Mouse (Mus musculus) limb, embryonic 12.5 days (tissue): ENCODE results near the gene Itsn1. TPM values are rescaled to one million over a fixed set of nuclear protein-coding genes. Genes with fewer than 3 reads are reported as not detected.

Experiments used
- ATAC-seq: fragments of 200-750 bp; cut with Nextera tagmentation; 2 replicates; pipeline ENCODE4 v1.8.0; 2017; ENCODE audit warnings: low read depth, moderate TSS enrichment; ENCODE audit not compliant: insufficient number of reproducible peaks, insufficient read depth, low FRiP score, low TSS enrichment
- H3K27ac ChIP-seq: fragments of 300-500 bp; sonication (generic); 2 replicates; pipeline ENCODE4 v1.5.1; 2016; ENCODE audit warnings: mild to moderate bottlenecking, moderate library complexity
- H3K27me3 ChIP-seq: fragments of 300-500 bp; sonication (generic); 2 replicates; pipeline ENCODE4 v1.6.1; 2016; ENCODE audit warnings: mild to moderate bottlenecking, moderate library complexity
- H3K36me3 ChIP-seq: fragments of 300-500 bp; sonication (generic); 2 replicates; pipeline ENCODE4 v1.6.1; 2016; ENCODE audit warnings: mild to moderate bottlenecking, moderate library complexity
- H3K4me1 ChIP-seq: fragments of 300-500 bp; sonication (generic); replicated peaks from 2 replicates; pipeline ENCODE4 v1.6.1; 2016
- H3K4me2 ChIP-seq: fragments of 300-500 bp; sonication (generic); 2 replicates; pipeline ENCODE4 v1.6.1; 2016; ENCODE audit warnings: mild to moderate bottlenecking, moderate library complexity
- H3K4me3 ChIP-seq: fragments of 300-500 bp; sonication (generic); replicated peaks from 2 replicates; pipeline ENCODE4 v1.5.1; 2016; ENCODE audit warnings: mild to moderate bottlenecking
- H3K9ac ChIP-seq: fragments of 300-500 bp; sonication (generic); replicated peaks from 2 replicates; pipeline ENCODE4 v1.6.1; 2016; ENCODE audit warnings: mild to moderate bottlenecking, moderate library complexity
- H3K9me3 ChIP-seq: fragments of 300-500 bp; sonication (generic); 2 replicates; pipeline ENCODE4 v1.6.1; 2016; ENCODE audit warnings: mild to moderate bottlenecking, moderate library complexity
- WGBS: fragments of 180-500 bp; shearing (Covaris S2); methylation state at CpG from one replicate; pipeline ENCODE4 v1.1.7; 2016; 5-methylcytosine and 5-hydroxymethylcytosine counted together
- polyA plus RNA-seq: library from polyadenylated mRNA; unstranded; fragments of >200 nt; fragmentation: Nextera tagmentation; extraction: Ambion mirVana; gene quantifications from 2 replicates; pipeline ENCODE4 v1.2.1, GENCODE M21; 2016

Gene Itsn1
- polyA plus RNA-seq, 1 experiment from 2014 or later: 39.8 TPM

DNA sequence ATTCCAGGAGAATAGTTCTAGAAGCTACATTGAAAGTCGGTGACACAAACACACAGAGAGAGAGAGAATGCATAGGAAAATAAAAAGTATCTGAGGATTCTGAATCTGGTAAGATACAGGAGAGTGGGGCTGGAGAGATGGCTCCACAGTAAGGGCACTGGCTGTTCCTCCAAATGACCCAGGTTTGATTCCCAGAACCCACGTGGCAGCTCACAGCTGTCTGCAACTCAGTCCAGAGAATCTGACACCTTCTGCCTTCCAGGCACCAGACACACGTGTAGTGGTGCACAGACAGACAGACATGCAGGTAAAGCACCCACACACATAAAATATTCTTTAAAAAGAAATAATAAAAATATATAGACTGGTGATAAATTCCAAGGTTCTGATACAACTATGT lies 144.6 kb downstream of the Itsn1 start:
- 62% methylated on average over 3 of the region's 3 CpGs for WGBS
- H3K4me2 ChIP-seq: no peak overlapping the region
- H3K27ac ChIP-seq: no peak overlapping the region
- H3K4me3 ChIP-seq: no peak overlapping the region
- peaks cover 36% of the 10 kb centered on the region for H3K36me3 ChIP-seq
- no peaks in the 10 kb centered on the region for H3K27me3 ChIP-seq
- peaks cover 28% of the 10 kb centered on the region for H3K4me1 ChIP-seq
- no peak overlapping the region for H3K9ac ChIP-seq
- H3K9me3 ChIP-seq: no peaks in the 10 kb centered on the region
- no peak for ATAC-seq

GRCm38 (mm10) chr16:91875567-91876344 lies 146.7 kb downstream of the Itsn1 start:
- WGBS: 15% methylated on average over 4 of the region's 4 CpGs
- peak overlapping the region; percentile 21; the same call in 1 of the 2 replicates for H3K4me2 ChIP-seq
- peaks cover 2% of the 10 kb centered on the region; the same call in 1 of the 2 replicates for H3K9me3 ChIP-seq
- peak; percentile 77 for ATAC-seq
- peaks cover 18% of the 10 kb centered on the region for H3K36me3 ChIP-seq
- no peaks in the 10 kb centered on the region for H3K27me3 ChIP-seq
- peaks cover 28% of the 10 kb centered on the region for H3K4me1 ChIP-seq
- H3K4me3 ChIP-seq: no peak overlapping the region
- 0 out of 2 replicates have a peak overlapping the region, but pooled peaks have one; percentile 12 for H3K9ac ChIP-seq
- peak overlapping the region; percentile 75 for H3K27ac ChIP-seq

DNA sequence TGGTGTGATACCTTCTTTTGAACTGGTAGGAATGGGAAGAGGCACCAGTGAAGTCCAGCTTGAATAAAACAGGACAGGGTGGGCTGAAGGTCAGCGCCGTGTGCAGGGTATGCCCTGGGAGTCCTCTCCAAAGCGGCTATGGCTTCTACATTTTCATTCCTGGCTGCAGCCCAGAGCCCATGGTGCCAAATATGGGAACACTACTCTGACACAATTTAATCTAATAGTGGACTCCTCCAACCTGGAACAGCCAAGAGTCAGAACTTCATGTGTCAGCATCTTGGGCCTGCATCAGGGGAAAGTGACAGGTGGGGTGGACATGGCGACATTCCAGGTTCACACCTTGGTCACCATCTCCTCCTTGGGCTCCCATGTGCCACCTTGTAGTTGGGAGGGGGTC lies 147.4 kb downstream of the Itsn1 start:
- no peak overlapping the region for H3K4me3 ChIP-seq
- H3K27me3 ChIP-seq: no peaks in the 10 kb centered on the region
- peaks cover 4% of the 10 kb centered on the region; the same call in 1 of the 2 replicates for H3K9me3 ChIP-seq
- H3K4me2 ChIP-seq: no peak overlapping the region
- no peak overlapping the region for H3K9ac ChIP-seq
- ATAC-seq: no peak
- WGBS: 87% methylated on average over 4 of the region's 4 CpGs
- peaks cover 18% of the 10 kb centered on the region; the same call in 1 of the 2 replicates for H3K36me3 ChIP-seq
- peaks cover 32% of the 10 kb centered on the region for H3K4me1 ChIP-seq
- H3K27ac ChIP-seq: peak overlapping the region; percentile 18; the same call in 1 of the 2 replicates

DNA sequence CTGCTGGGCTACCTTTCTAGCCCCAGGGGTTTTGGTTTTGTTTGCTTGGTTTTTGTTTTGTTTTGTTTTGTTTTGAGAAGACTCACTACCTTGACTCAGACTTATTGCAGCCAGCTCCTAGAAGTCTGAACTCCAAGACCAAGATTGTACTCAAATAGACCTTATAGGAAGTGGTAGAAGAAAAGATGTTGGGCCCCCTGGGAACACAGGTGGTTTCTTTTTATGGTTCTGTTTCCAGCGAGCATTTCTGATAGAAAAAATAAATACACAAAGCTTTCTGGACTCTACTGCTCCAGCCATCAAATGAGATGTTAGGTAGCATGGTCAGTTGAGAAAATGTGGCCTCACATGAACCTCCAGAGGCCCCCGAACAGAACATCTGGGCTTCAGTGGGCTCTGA lies 150.0 kb downstream of the Itsn1 start:
- Histone ChIP-seq H3K9ac (no peak overlapping the region), H3K27ac (no peak overlapping the region), H3K4me1 (peaks cover 54% of the 10 kb centered on the region), H3K9me3 (peaks cover 4% of the 10 kb centered on the region; the same call in 1 of the 2 replicates), H3K4me3 (no peak overlapping the region), H3K4me2 (no peak overlapping the region), H3K36me3 (0 out of 2 replicates have a peak, but pooled peaks cover 4% of the 10 kb centered on the region), H3K27me3 (no peaks in the 10 kb centered on the region)
- 64% methylated on average over 2 of the region's 2 CpGs for WGBS
- ATAC-seq: no peak

DNA sequence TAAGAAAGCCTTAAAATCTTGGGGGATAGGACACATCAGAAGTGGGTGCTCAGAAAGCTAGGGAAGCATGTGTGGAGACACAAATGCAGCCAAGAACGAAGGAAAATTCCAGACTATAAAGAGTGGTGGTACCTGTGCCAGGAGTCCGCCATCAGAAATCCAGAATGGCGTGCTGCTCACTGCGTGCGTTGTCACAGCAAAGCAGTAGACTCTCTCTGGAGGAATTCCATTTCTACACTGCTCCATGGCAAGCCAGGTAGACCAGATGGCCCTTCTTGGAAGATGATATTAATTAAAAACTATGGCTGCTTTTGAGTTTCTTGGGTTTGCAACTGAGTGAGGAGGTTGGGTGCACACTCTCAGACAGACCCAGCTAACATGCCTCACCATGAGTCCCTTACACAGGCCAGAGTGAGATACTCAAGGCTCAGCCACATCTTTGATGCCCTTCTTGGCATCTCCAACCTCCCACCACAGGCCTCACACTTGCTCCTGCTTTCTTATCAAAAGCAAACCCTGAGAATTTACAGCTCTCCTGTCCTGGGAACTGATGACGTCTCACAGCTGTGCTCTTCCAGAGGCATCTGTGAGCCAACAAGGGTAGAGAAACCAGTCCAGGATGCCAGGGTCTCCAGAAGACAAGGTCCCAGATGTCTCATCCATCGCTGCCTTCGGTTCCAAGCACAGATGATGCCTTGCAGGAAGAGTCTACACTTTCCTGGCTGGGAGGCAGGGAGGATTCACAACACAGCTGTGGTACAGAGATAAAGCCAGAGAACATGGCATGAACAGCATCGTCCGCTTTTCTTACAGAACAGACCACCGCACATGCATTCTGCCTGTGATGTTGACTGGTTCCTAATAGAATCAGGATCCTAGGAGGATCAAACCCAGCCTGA lies 152.0 kb downstream of the Itsn1 start:
- H3K4me3 ChIP-seq: no peak overlapping the region
- peaks cover 46% of the 10 kb centered on the region for H3K4me1 ChIP-seq
- ATAC-seq: no peak
- H3K27me3 ChIP-seq: no peaks in the 10 kb centered on the region
- H3K27ac ChIP-seq: peak overlapping the region; percentile 84
- peaks cover 4% of the 10 kb centered on the region; the same call in 1 of the 2 replicates for H3K9me3 ChIP-seq
- H3K9ac ChIP-seq: no peak overlapping the region
- H3K36me3 ChIP-seq: 0 out of 2 replicates have a peak, but pooled peaks cover 4% of the 10 kb centered on the region
- 93% methylated on average over 11 of the region's 11 CpGs for WGBS
- no peak overlapping the region for H3K4me2 ChIP-seq

DNA sequence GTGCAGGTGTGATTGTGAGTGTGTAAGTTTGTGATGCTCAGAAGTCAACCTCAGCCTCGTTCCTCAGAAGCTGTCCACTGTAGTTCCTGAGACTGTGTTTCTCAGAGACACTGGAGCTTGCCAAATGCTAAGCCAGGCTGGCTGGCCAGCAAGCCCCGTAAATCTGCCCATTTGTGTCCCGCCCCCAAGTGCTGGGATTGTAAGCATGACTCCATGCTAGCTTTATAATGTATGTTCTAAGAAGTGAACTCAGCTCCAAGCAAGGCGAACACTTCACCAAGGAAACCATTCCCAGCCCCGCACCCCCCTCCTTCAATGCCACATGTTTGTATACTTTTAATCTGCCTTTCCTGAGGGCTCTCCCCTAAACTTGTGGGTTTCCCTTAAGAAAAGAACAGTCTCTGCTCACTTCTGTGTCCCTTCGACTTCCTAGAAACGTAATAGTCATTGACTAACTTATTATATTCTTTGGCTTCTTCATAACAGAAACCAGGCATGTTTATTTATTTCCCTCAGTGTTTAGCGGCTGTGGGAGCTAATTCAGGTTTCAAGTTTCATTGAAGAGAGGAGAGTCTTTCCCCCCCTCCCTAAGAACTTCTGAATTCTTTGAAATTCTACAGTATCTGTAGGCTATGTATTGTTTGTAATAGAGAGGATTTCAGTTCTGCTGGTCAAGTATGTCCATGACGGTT lies 153.2 kb downstream of the Itsn1 start:
- H3K36me3 ChIP-seq: 0 out of 2 replicates have a peak, but pooled peaks cover 4% of the 10 kb centered on the region
- 0 out of 2 replicates have a peak, but pooled peaks have one; percentile 38 for ATAC-seq
- peak overlapping the region; percentile 84 for H3K27ac ChIP-seq
- H3K4me3 ChIP-seq: no peak overlapping the region
- 31% methylated on average over 9 of the region's 9 CpGs for WGBS
- H3K9me3 ChIP-seq: peaks cover 4% of the 10 kb centered on the region; the same call in 1 of the 2 replicates
- H3K9ac ChIP-seq: no peak overlapping the region
- H3K4me1 ChIP-seq: peaks cover 47% of the 10 kb centered on the region
- H3K27me3 ChIP-seq: no peaks in the 10 kb centered on the region
- H3K4me2 ChIP-seq: peak overlapping the region; percentile 27; the same call in 1 of the 2 replicates

GRCm38 (mm10) chr16:91883636-91884035 lies 154.6 kb downstream of the Itsn1 start:
- Histone ChIP-seq H3K27ac (peak overlapping the region; percentile 77), H3K4me2 (no peak overlapping the region), H3K4me3 (no peak overlapping the region), H3K36me3 (0 out of 2 replicates have a peak, but pooled peaks cover 4% of the 10 kb centered on the region), H3K27me3 (no peaks in the 10 kb centered on the region), H3K4me1 (peaks cover 47% of the 10 kb centered on the region), H3K9me3 (peaks cover 4% of the 10 kb centered on the region; the same call in 1 of the 2 replicates), H3K9ac (no peak overlapping the region)
- WGBS: 76% methylated on average over 2 of the region's 2 CpGs
- no peak for ATAC-seq

DNA sequence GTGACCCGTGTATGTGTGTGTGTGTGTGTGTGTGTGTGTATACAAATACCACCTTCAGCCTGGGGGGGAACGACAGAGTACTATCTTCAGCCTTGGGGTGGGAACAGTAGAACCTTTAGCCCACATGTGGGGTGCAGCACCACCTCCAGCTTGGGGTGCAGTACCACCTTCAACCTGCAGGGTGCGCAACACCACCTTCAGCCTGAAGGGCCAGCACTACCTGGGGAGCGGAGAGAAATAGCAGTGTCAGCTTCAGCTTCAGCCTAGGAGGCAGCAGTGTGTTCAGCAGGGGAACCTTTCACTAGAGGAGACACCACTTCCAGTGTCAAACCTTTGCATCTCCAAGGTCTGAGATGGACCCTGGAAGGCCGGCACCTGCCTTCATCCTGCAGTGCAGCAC lies 155.1 kb downstream of the Itsn1 start:
- 54% methylated on average over 5 of the region's 5 CpGs for WGBS
- Histone ChIP-seq H3K27ac (no peak overlapping the region), H3K4me3 (no peak overlapping the region), H3K9me3 (peaks cover 4% of the 10 kb centered on the region; the same call in 1 of the 2 replicates), H3K27me3 (no peaks in the 10 kb centered on the region), H3K4me2 (no peak overlapping the region), H3K4me1 (peaks cover 47% of the 10 kb centered on the region), H3K36me3 (0 out of 2 replicates have a peak, but pooled peaks cover 4% of the 10 kb centered on the region), H3K9ac (no peak overlapping the region)
- peak; percentile 22; the same call in 1 of the 2 replicates for ATAC-seq

GRCm38 (mm10) chr16:91885389-91886122 lies 156.5 kb downstream of the Itsn1 start:
- 0 out of 2 replicates have a peak, but pooled peaks cover 4% of the 10 kb centered on the region for H3K36me3 ChIP-seq
- peak overlapping the region; percentile 12; the same call in 1 of the 2 replicates for H3K4me3 ChIP-seq
- peak overlapping the region; percentile 45 for H3K27ac ChIP-seq
- no peaks in the 10 kb centered on the region for H3K27me3 ChIP-seq
- peaks cover 4% of the 10 kb centered on the region; the same call in 1 of the 2 replicates for H3K9me3 ChIP-seq
- peaks cover 51% of the 10 kb centered on the region for H3K4me1 ChIP-seq
- peak overlapping the region; percentile 46 for H3K4me2 ChIP-seq
- H3K9ac ChIP-seq: 0 out of 2 replicates have a peak overlapping the region, but pooled peaks have one; percentile 18
- WGBS: 8% methylated on average over 18 of the region's 19 CpGs
- no peak for ATAC-seq

DNA sequence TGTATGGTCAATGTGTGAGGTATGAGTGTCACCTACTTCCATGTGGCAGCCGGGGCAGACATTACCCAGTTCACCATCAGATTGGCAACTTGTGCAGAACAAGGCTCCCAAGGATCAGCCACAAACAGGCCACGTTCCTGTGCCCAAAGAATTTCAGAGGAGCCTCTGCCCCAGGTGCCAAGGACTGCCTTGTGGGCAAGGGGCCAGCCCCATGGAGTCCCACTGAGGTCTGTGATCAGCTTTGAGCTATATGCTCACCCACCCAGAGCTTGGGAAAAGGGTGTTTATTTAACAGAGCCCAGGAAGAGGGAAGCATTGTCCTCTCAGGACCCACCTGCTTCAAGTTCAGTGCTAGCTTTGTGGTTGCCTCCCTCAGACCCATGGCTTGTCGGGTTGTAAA lies 159.3 kb downstream of the Itsn1 start:
- no peak overlapping the region for H3K4me3 ChIP-seq
- peaks cover 30% of the 10 kb centered on the region for H3K4me1 ChIP-seq
- H3K27me3 ChIP-seq: no peaks in the 10 kb centered on the region
- H3K4me2 ChIP-seq: no peak overlapping the region
- no peaks in the 10 kb centered on the region for H3K9me3 ChIP-seq
- no peaks in the 10 kb centered on the region for H3K36me3 ChIP-seq
- WGBS: 91% methylated on average over 3 of the region's 3 CpGs
- no peak for ATAC-seq
- H3K27ac ChIP-seq: no peak overlapping the region
- H3K9ac ChIP-seq: no peak overlapping the region
